Mouse (Mus musculus) embryonic facial prominence, embryonic 10.5 days (tissue): ENCODE data around the gene Acot5. TPM values are rescaled to one million over a fixed set of nuclear protein-coding genes. Genes with fewer than 3 reads are reported as not detected.
A peak's percentile ranks its signal among the peaks of the same experiment; 100 is the strongest.
"Not testable (repeated sequence)": the region's sequence is repeated elsewhere in the genome, so short reads cannot be mapped to it uniquely, and the experiment has no call there.

Experiments
- DNase-seq: peaks from one replicate; pipeline ENCODE4 v3.0.0-alpha.2; 2017; ENCODE audit warnings: low spot score
- H3K27ac ChIP-seq: fragments of 300-500 bp; sonication (generic); replicated peaks from 2 replicates; pipeline ENCODE4 v1.5.1; 2016; ENCODE audit warnings: mild to moderate bottlenecking
- H3K27me3 ChIP-seq: fragments of 300-500 bp; sonication (generic); replicated peaks from 2 replicates; pipeline ENCODE4 v1.6.1; 2016; ENCODE audit warnings: low read depth, mild to moderate bottlenecking; ENCODE audit not compliant: poor library complexity, severe bottlenecking
- H3K36me3 ChIP-seq: fragments of 300-500 bp; sonication (generic); replicated peaks from 2 replicates; pipeline ENCODE4 v1.6.1; 2016; ENCODE audit warnings: mild to moderate bottlenecking, moderate library complexity
- H3K4me1 ChIP-seq: fragments of 300-500 bp; sonication (generic); 2 replicates; pipeline ENCODE4 v1.6.1; 2016
- H3K4me3 ChIP-seq: fragments of 300-500 bp; sonication (generic); 2 replicates; pipeline ENCODE4 v1.5.1; 2016; ENCODE audit warnings: mild to moderate bottlenecking, moderate library complexity
- H3K9me3 ChIP-seq: fragments of 300-500 bp; sonication (generic); 2 replicates; pipeline ENCODE4 v1.6.1; 2016; ENCODE audit warnings: mild to moderate bottlenecking
- WGBS: fragments of 180-500 bp; shearing (Covaris S2); methylation state at CpG from one replicate; pipeline ENCODE4 v1.1.7; 2016; 5-methylcytosine and 5-hydroxymethylcytosine counted together
- polyA plus RNA-seq: library from polyadenylated mRNA; unstranded; fragments of >200 nt; fragmentation: Nextera tagmentation; extraction: Ambion mirVana; gene quantifications from 2 replicates; pipeline ENCODE4 v1.2.1, GENCODE M21; 2016

The Acot5 gene
- polyA plus RNA-seq, 1 experiment from 2014 or later: not detected

DNA sequence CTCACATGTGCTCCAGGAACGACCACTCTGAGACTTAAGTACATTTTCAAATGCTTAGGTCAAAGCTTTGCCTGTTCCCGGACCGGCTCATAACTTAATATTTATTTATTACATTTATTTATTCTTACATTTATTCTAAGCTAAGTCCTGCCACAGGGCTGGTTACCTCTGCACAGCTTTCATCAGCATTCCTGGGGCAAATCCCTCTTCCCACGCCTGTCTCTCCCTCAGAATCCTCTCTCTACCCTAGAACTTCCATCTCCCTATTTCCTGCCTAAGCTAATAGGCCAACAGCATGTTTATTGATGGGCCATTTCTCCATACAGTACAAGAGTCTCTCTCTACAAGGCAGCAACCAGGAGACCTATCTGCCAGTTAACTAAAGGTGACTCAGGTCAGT lies 1.4 kb upstream of the Acot5 start:
- Histone ChIP-seq H3K27me3 (peaks cover 55% of the 10 kb centered on the region), H3K27ac (no peak overlapping the region), H3K9me3 (no peaks in the 10 kb centered on the region), H3K36me3 (no peaks in the 10 kb centered on the region), H3K4me3 (no peak overlapping the region), H3K4me1 (peaks cover 9% of the 10 kb centered on the region; the same call in 1 of the 2 replicates)
- WGBS: 91% methylated on average over 4 of the region's 4 CpGs
- DNase-seq: no peak

DNA sequence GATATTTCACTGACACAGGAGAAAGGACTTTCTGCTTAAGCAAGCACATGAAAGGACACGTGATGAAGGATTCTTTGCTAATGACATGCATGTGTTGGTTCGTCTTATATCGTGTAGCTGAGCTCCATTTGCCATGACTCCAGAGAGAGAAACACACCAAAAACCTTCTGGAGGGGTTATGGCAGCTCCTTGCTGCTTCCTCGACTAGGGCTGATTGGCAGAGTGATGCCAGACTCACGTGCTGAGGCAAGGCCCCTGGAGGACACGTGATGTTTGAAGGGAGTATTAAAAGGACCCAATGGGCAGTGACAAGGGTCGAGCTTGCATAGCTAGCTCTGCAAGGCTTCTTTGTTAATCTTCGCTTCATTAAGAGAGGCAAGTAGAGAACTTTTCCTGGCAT lies 829 bp upstream of the Acot5 start:
- no peak overlapping the region for H3K27ac ChIP-seq
- no peaks in the 10 kb centered on the region for H3K9me3 ChIP-seq
- H3K4me1 ChIP-seq: peaks cover 9% of the 10 kb centered on the region; the same call in 1 of the 2 replicates
- peaks cover 55% of the 10 kb centered on the region for H3K27me3 ChIP-seq
- no peak for DNase-seq
- no peaks in the 10 kb centered on the region for H3K36me3 ChIP-seq
- WGBS: 66% methylated on average over 8 of the region's 8 CpGs
- no peak overlapping the region for H3K4me3 ChIP-seq

DNA sequence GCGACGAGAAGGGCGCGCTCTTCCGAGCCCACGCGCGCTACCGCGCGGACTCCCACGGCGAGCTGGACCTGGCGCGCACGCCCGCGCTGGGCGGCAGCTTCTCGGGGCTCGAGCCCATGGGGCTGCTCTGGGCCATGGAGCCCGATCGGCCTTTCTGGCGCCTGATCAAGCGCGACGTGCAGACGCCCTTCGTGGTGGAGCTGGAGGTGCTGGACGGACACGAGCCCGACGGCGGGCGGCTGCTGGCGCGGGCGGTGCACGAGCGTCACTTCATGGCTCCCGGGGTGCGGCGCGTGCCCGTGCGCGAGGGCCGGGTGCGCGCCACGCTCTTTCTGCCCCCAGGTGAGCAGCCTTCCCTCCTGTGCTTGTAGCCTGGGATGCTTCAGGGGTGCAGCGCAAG lies 457 bp downstream of the Acot5 start:
- not testable (repeated sequence) for H3K4me1 ChIP-seq, H3K9me3 ChIP-seq, H3K27ac ChIP-seq, H3K36me3 ChIP-seq, DNase-seq
- Histone ChIP-seq H3K4me3 (peak overlapping the region; percentile 54), H3K27me3 (peaks cover 55% of the 10 kb centered on the region)
- 3% methylated on average over 51 of the region's 52 CpGs for WGBS

DNA sequence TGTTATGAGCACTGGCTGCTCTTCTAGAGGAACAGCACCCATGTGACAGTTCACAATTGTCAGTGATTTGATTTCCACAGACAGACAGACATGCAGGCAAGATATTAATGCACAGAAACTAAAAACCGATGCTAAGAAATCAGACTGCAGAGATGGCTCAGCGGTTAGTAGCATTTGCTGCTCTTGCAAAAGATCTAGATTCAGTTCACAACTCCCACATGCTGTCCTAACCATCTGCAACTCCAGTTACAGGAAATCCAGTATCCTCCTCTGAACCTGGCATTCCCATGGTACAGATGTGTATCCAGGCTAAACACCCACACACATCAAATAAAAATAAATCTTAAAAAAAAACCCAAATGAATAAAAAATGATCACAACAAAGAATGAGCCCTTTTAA lies 2.6 kb downstream of the Acot5 start:
- Histone ChIP-seq H3K4me3 (no peak overlapping the region), H3K27me3 (peaks cover 52% of the 10 kb centered on the region), H3K36me3 (no peaks in the 10 kb centered on the region), H3K27ac (no peak overlapping the region), H3K9me3 (no peaks in the 10 kb centered on the region), H3K4me1 (peaks cover 9% of the 10 kb centered on the region; the same call in 1 of the 2 replicates)
- no peak for DNase-seq
- WGBS: 88% methylated on average over 2 of the region's 2 CpGs

DNA sequence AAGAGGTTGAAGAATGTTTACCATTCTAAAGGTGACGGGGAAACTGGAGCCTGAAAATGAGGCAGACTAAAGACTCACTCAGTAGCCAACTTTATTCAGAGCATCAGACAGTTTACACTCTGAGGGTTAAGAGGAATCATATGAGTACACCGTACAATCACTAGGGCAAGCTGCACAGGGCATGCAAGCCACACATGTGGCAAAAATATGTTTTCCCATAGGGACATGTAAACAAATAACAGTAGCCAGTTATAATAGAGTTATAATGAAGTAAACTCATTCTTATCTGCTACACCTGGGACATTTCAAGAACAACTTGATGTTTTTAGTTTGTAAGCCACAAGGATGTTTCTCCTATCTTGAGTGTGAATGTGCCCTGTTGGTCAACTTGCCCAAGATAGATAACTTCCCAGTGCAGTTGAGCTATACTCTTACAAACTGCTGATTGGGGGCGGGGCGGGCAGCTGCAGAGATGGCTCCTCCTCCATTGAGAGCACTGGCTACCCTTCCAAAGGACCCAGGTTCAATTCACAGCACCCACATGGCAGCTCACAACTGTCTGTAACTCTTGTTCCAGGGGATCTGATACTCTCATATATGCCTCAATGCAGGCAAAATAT lies 8.4 kb downstream of the Acot5 start:
- DNase-seq: no peak
- H3K27me3 ChIP-seq: no peaks in the 10 kb centered on the region
- H3K36me3 ChIP-seq: no peaks in the 10 kb centered on the region
- H3K4me1 ChIP-seq: no peaks in the 10 kb centered on the region
- no peak overlapping the region for H3K27ac ChIP-seq
- H3K9me3 ChIP-seq: no peaks in the 10 kb centered on the region
- H3K4me3 ChIP-seq: no peak overlapping the region
- 83% methylated on average over 4 of the region's 4 CpGs for WGBS

DNA sequence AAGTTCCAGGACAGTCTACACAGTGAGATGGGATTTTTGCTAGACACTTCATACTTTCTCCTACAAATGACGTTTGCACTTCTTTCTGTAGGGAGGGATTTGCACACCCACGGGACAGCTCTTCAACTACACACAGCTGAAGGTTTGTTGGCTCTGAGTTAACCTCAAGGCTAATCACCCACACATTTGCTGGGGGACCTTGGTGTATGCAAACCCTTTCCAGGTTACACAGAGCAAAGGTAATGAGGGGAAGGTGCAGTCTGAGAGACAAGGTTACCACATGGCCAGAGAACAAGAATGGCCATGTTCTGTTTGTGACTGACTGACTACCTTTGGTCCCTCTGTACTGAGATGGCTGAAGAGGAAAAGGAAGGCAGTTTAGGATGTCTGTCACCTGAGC lies 14.7 kb downstream of the Acot5 start:
- no peak overlapping the region for H3K27ac ChIP-seq
- WGBS: 93% methylated on average over 2 of the region's 2 CpGs
- DNase-seq: no peak
- no peaks in the 10 kb centered on the region for H3K4me1 ChIP-seq
- no peak overlapping the region for H3K4me3 ChIP-seq
- no peaks in the 10 kb centered on the region for H3K27me3 ChIP-seq
- no peaks in the 10 kb centered on the region for H3K36me3 ChIP-seq
- H3K9me3 ChIP-seq: peaks cover 3% of the 10 kb centered on the region; the same call in 1 of the 2 replicates

DNA sequence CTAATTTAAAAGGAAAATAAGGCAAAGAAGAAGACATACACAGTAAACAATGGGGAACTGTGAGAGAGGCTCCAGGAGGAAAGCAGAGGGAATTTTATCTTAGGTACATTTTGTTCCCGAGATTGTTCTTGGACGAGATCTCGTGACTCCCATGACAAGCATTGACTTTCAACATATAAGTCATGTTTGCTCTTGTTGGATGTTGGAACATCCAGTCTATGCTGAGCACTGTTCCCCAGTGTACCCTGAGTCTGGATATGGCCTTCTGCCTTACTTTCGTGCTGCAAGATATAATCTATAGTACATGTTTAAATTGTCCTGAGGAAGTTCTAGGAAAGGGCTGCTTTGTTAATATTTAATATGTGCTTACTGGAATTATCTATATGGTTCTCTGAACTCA lies 15.5 kb downstream of the Acot5 start:
- Histone ChIP-seq H3K9me3 (peaks cover 8% of the 10 kb centered on the region; the same call in 1 of the 2 replicates), H3K4me3 (no peak overlapping the region), H3K27me3 (no peaks in the 10 kb centered on the region), H3K4me1 (no peaks in the 10 kb centered on the region), H3K36me3 (no peaks in the 10 kb centered on the region), H3K27ac (no peak overlapping the region)
- 91% methylated on average over 4 of the region's 4 CpGs for WGBS
- no peak for DNase-seq

DNA sequence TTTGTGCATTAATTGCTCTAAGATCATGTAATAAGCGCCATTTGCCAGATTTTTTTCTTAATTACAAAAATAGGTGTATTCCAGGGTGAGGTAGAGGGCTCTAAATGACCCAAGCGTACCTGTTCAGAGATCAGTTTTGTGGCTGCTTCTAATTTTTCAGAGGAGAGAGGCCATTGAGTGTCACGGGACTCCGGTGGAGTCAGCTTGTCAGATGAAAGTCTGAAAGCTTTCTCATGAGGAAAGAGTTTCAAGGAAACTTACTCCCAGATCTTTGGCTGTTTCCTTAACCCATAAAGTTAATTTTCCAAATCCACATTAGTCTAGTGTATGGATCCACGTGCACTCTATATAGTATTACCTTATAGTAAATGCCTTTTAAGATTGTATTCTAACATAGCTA lies 25.5 kb downstream of the Acot5 start:
- not testable (repeated sequence) for H3K27ac ChIP-seq, H3K27me3 ChIP-seq, DNase-seq, H3K4me3 ChIP-seq, H3K36me3 ChIP-seq, H3K4me1 ChIP-seq
- WGBS: 89% methylated on average over 5 of the region's 5 CpGs
- H3K9me3 ChIP-seq: peaks cover 41% of the 10 kb centered on the region

DNA sequence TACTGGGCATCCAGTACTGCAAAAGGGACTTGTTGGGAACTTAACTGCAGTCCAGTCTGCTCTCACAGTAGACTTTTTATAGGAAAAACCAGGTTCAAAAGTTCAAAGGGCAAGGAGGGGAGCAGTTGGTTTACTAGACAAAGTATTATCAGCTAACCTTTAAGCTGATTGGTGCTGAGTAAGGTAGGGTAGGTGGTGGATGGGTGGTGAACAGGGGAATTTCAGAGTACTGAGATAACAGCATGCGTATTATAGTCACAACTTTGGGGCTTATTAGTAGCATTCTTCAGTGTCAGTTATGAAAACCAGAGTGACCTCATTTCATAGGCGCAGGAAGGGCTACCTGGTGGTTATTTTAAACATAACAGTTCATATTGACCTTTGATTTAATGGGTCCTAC lies 30.5 kb downstream of the Acot5 start:
- no peak overlapping the region for H3K27ac ChIP-seq
- DNase-seq: no peak
- no peaks in the 10 kb centered on the region for H3K36me3 ChIP-seq
- no peak overlapping the region for H3K4me3 ChIP-seq
- 93% methylated on average over 2 of the region's 2 CpGs for WGBS
- peaks cover 7% of the 10 kb centered on the region for H3K9me3 ChIP-seq
- H3K27me3 ChIP-seq: peaks cover 6% of the 10 kb centered on the region; the same call in 1 of the 2 replicates
- 0 out of 2 replicates have a peak, but pooled peaks cover 5% of the 10 kb centered on the region for H3K4me1 ChIP-seq

DNA sequence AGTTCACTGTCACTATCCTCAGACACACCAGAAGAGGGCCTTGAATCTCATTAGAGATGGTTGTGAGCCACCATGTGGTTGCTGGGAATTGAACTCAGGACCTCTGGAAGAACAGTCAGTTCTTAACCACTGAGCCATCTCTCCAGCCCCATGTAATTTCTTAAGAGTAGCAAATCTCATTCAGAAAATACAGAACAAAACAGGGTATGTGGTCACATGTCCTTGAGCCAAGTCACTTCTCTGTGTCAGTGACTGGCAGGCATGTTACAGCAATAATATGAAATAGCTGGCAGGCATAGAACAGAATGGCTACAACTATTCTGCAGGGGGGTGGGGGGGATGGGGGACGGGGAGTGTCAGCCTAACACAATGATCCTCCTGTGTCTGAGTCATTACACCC lies 30.9 kb downstream of the Acot5 start:
- Histone ChIP-seq H3K4me1 (0 out of 2 replicates have a peak, but pooled peaks cover 5% of the 10 kb centered on the region), H3K27me3 (peaks cover 6% of the 10 kb centered on the region; the same call in 1 of the 2 replicates), H3K27ac (no peak overlapping the region), H3K9me3 (peaks cover 7% of the 10 kb centered on the region), H3K4me3 (peak overlapping the region; percentile 66), H3K36me3 (no peaks in the 10 kb centered on the region)
- no peak for DNase-seq
- 63% methylated on average over 1 of the region's 1 CpGs for WGBS

DNA sequence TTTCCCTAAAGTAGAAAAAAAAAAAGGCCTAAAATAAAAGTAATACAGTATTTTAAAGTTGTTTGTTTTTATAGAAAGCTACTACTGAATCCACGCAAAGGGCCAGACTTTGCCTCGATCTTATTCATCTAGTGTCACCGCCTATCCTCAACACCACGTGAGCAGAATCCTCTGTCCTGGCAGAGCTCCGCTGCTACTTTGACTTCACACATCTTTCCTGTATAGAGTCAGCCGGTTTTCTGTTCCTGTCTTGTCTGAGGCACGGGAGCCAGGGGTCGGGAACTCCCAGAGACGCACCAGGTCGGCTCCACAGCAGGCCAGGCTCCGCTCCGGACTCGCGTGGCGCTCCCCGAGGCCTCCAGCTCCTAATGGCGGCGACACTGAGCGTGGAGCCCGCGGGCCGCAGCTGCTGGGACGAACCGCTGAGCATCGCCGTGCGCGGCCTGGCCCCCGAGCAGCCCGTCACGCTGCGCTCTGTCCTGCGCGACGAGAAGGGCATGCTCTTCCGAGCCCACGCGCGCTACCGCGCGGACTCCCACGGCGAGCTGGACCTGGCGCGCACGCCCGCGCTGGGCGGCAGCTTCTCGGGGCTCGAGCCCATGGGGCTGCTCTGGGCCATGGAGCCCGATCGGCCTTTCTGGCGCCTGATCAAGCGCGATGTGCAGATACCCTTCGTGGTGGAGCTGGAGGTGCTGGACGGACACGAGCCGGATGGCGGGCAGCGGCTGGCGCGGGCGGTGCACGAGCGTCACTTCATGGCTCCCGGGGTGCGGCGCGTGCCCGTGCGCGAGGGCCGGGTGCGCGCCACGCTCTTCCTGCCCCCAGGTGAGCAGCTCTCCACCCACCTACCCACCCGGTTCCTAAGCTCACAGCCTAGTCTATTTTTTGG lies 31.7 kb downstream of the Acot5 start, which contains the start of gene Acot6:
Gene Acot6 (plus strand): TSS at position 51 of the 889 bp plus-strand sequence.
- H3K36me3 ChIP-seq, H3K4me1 ChIP-seq, H3K27me3 ChIP-seq, H3K9me3 ChIP-seq: not testable (repeated sequence)
- peak within 1 kb of the TSS; percentile 83 for H3K27ac ChIP-seq
- DNase-seq: peak; percentile 67
- WGBS: under 1% methylated on average over 80 of the region's 80 CpGs
- H3K4me3 ChIP-seq: peak within 1 kb of the TSS; percentile 66

DNA sequence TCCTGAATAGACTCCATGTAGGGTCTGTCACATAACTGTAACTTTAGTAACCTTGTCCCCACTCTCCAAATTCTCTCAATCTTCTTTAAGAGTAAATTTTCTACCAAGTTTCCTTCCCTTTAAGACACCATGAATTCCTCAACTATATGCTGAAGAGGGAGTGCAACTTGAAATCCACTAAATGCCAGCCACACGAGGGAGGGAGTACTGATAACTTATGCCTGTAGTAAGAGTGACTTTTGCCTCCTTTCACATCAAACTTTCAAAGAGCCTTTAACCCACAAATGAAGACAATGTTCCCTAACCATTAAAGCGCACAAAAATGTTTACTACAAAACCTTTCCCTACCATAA lies 32.3 kb downstream of the Acot5 start:
- peaks cover 6% of the 10 kb centered on the region; the same call in 1 of the 2 replicates for H3K27me3 ChIP-seq
- H3K4me1 ChIP-seq: 0 out of 2 replicates have a peak, but pooled peaks cover 5% of the 10 kb centered on the region
- H3K27ac ChIP-seq: no peak overlapping the region
- WGBS: 67% methylated on average over 2 of the region's 2 CpGs
- no peak for DNase-seq
- no peaks in the 10 kb centered on the region for H3K36me3 ChIP-seq
- H3K4me3 ChIP-seq: peak overlapping the region; percentile 66
- no peaks in the 10 kb centered on the region for H3K9me3 ChIP-seq

DNA sequence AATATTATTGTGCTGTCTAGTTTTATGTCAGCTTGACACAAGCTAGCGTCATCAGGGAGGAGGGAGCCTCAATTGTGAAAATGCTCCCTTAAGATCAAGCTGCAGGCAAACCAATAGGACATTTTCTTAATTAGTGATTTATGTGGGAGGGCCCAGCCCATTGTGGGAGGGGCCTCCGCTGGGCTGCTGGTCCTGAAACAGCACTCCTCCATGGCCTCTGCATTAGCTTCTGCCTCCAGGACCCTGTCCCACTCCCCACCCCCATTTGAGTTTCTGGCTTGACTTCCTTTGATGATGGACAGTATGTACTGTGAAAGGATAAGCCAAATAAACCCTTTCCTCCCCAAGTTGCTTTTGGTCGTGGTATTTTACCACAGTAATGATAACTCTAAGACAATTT lies 37.9 kb downstream of the Acot5 start:
- Histone ChIP-seq H3K4me1 (no peaks in the 10 kb centered on the region), H3K36me3 (no peaks in the 10 kb centered on the region), H3K27me3 (no peaks in the 10 kb centered on the region), H3K4me3 (no peak overlapping the region), H3K27ac (no peak overlapping the region), H3K9me3 (no peaks in the 10 kb centered on the region)
- DNase-seq: no peak
- WGBS: 83% methylated on average over 3 of the region's 3 CpGs
